Mouse (Mus musculus): ENCODE measurements around the gene Cacng2.
"Not testable (repeated sequence)": the region's sequence is repeated elsewhere in the genome, so short reads cannot be mapped to it uniquely, and the experiment has no call there.

The Cacng2 gene

GRCm38 (mm10) chr15:78008206-78008605 lies 111.6 kb downstream of the Cacng2 start:
- DNase-seq (ENCODE audit: low spot score), result not testable (repeated sequence)

GRCm38 (mm10) chr15:78003929-78004328 lies 115.9 kb downstream of the Cacng2 start:
- DNase-seq (ENCODE audit: low spot score), result no peak

- no peak for DNase-seq (ENCODE audit: low spot score)
Measured at GRCm38 (mm10) chr15:78001400-78001799, 118.4 kb downstream of the Cacng2 start.

GRCm38 (mm10) chr15:77988541-77988940 lies 131.3 kb downstream of the Cacng2 start:
- DNase-seq (ENCODE audit: low spot score), result no peak

- no peak for DNase-seq (ENCODE audit: low spot score)
Measured at GRCm38 (mm10) chr15:77983391-77983790, 136.4 kb downstream of the Cacng2 start.

- peak; percentile 37 for DNase-seq (ENCODE audit: low spot score)
Measured at GRCm38 (mm10) chr15:77982195-77982939, 137.5 kb downstream of the Cacng2 start.

GRCm38 (mm10) chr15:77981181-77981680 lies 138.6 kb downstream of the Cacng2 start:
- DNase-seq (ENCODE audit: low spot score), result no peak

GRCm38 (mm10) chr15:77979427-77979865 lies 140.4 kb downstream of the Cacng2 start:
- DNase-seq (ENCODE audit: low spot score), result no peak

GRCm38 (mm10) chr15:77977663-77978062 lies 142.2 kb downstream of the Cacng2 start:
- no peak for DNase-seq (ENCODE audit: low spot score)

GRCm38 (mm10) chr15:77974165-77974841 lies 145.5 kb downstream of the Cacng2 start:
- no peak for DNase-seq (ENCODE audit: low spot score)

- DNase-seq (ENCODE audit: low spot score), result peak; percentile 96
Measured at GRCm38 (mm10) chr15:77970470-77971292, 149.1 kb downstream of the Cacng2 start, which contains the start of gene Eif3d. Eif3d (minus strand) TSS chr15:77970813.

GRCm38 (mm10) chr15:77969940-77970469 lies 149.8 kb downstream of the Cacng2 start:
- no peak for DNase-seq (ENCODE audit: low spot score)

- DNase-seq (ENCODE audit: low spot score), result no peak
Measured at GRCm38 (mm10) chr15:77965117-77965528, 154.7 kb downstream of the Cacng2 start.

- DNase-seq (ENCODE audit: low spot score), result no peak
Measured at GRCm38 (mm10) chr15:77962447-77962846, 157.4 kb downstream of the Cacng2 start.

GRCm38 (mm10) chr15:77960693-77961092 lies 159.1 kb downstream of the Cacng2 start:
- DNase-seq (ENCODE audit: low spot score), result no peak

GRCm38 (mm10) chr15:77958071-77958470 lies 161.8 kb downstream of the Cacng2 start:
- no peak for DNase-seq (ENCODE audit: low spot score)

- no peak for DNase-seq (ENCODE audit: low spot score)
Measured at GRCm38 (mm10) chr15:77957625-77958024, 162.2 kb downstream of the Cacng2 start.

GRCm38 (mm10) chr15:77956404-77956901 lies 163.4 kb downstream of the Cacng2 start, which contains the start of gene Foxred2:
Foxred2 (minus strand) TSS chr15:77956722.
- DNase-seq (ENCODE audit: low spot score), result peak; percentile 93

GRCm38 (mm10) chr15:77955440-77956403 lies 164.1 kb downstream of the Cacng2 start:
- DNase-seq (ENCODE audit: low spot score), result no peak

GRCm38 (mm10) chr15:77954362-77954761 lies 165.5 kb downstream of the Cacng2 start:
- peak; percentile 53 for DNase-seq (ENCODE audit: low spot score)

Data from T-cell, adult 2 months (primary cell).